Mouse (Mus musculus) frontal cortex, postnatal 10 days (tissue): ENCODE results near the gene Lipe.

Source experiments
- DNase-seq, 2 experiments: peaks; one replicate each; pipeline ENCODE4 v3.0.0; 2022; ENCODE audit warnings: low spot score in 2 of 2, mixed read lengths in 1 of 2

Lipe gene

GRCm38 (mm10) chr7:25363151-25363550 lies 35.4 kb downstream of the Lipe start:
- no peak for DNase-seq

GRCm38 (mm10) chr7:25358721-25359206 lies 39.7 kb downstream of the Lipe start:
- DNase-seq: no peak

- no peak for DNase-seq
Measured at GRCm38 (mm10) chr7:25348861-25349260, 49.6 kb downstream of the Lipe start.

GRCm38 (mm10) chr7:25341000-25341784 lies 57.3 kb downstream of the Lipe start:
- peak in 1 of 2 experiments; percentile 58 for DNase-seq

GRCm38 (mm10) chr7:25339329-25339728 lies 59.2 kb downstream of the Lipe start:
- DNase-seq: no peak

GRCm38 (mm10) chr7:25334472-25334871 lies 64.0 kb downstream of the Lipe start:
- DNase-seq: no peak

GRCm38 (mm10) chr7:25333596-25334307 lies 64.8 kb downstream of the Lipe start:
- DNase-seq: peak; percentile 49 to 61
